Mouse (Mus musculus) layer of hippocampus, adult 8-10 months (tissue): ENCODE results near the gene Parl. TPM values are rescaled to one million over a fixed set of nuclear protein-coding genes. Genes with fewer than 3 reads are reported as not detected.

Experiments used
- DNase-seq, 2 experiments: peaks; one replicate each; pipeline ENCODE4 v3.0.0; 2022; ENCODE audit warnings: low spot score in 2 of 2
- total RNA-seq, 4 experiments: library from RNA; stranded (reverse); gene quantifications; 2 replicates each; pipeline ENCODE4 v1.2.4; 2022

Parl gene
- total RNA-seq: 10 to 100 TPM; 52.2 to 73.7 (median 58.0) TPM

GRCm38 (mm10) chr16:20301770-20302649, at the start of gene Parl:
Parl (minus strand) TSS chr16:20302387.
- peak; percentile 40 to 71 for DNase-seq

GRCm38 (mm10) chr16:20345464-20345863, 43.3 kb upstream of the Parl start:
- DNase-seq: no peak

DNA sequence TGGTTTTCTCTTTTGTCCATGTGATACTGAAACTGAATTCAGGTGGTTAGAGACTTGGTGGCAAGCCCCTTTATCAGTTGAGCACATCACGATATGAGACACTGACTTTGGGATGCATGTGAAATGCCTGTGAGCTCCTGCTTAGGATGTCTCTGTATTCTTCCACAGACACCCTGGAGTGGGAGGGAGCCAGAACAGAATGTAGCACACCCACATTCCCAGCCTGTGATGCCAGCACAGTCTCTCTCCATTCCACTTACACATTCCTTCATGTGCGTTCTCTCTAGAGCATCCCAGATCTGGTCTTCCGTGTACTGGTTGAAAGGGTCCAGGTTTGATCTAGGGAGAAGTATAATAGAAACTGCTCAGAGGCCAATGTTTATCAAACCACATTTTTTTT, 36.4 kb upstream of the Parl start:
- DNase-seq: peak; percentile 59 to 72

- no peak for DNase-seq
These were observed 32.7 kb upstream of the Parl start for GRCm38 (mm10) chr16:20334918-20335317.

- no peak for DNase-seq
These were observed 26.1 kb upstream of the Parl start for GRCm38 (mm10) chr16:20328306-20328705.

DNA sequence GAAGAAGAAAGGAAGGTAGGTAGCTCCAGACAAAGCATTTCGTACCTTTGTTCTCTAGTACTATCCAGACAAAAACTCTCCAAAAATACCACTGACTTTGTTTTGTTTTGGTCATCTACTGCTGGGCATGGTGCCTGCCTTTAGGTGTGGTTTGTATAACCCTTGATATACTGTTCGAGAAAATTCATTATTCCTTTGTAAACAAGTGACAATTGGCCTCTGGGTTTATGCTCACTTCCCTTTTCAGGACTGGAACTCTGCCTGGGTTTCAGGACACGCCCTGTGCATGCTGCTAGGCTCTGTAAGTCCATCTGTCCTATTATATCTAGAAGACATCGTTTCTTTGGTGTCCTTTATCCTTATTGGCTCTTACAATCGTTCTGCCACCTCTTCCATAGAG, 23.1 kb upstream of the Parl start, which contains the start of gene Cyp2ab1:
Gene Cyp2ab1 (minus strand): TSS at position 119 of the 400 bp plus-strand sequence.
- DNase-seq: no peak

GRCm38 (mm10) chr16:20323907-20324306, 21.7 kb upstream of the Parl start:
- no peak for DNase-seq

- DNase-seq: no peak
These were observed 20.1 kb upstream of the Parl start for GRCm38 (mm10) chr16:20322274-20322673.

DNA sequence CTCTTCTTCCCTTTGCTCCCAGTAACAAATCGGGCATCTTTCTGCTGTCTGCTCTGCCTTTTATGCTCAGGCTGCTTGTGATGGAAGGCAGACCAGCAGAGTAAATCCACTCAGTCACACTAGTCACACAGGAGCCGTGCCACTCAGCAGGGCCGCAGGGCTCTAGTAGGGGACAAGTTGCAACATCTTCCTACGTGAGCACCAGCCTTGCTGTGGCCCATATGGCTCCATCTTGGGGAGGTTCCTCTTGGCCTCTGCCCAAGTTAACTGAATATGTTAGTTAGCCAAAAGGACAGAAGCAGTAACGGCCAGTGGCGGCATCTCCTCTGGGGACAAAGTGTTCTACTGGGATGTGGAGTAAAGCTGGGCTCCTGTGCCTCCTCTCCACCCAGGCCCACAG, 14.6 kb upstream of the Parl start:
- no peak for DNase-seq

DNA sequence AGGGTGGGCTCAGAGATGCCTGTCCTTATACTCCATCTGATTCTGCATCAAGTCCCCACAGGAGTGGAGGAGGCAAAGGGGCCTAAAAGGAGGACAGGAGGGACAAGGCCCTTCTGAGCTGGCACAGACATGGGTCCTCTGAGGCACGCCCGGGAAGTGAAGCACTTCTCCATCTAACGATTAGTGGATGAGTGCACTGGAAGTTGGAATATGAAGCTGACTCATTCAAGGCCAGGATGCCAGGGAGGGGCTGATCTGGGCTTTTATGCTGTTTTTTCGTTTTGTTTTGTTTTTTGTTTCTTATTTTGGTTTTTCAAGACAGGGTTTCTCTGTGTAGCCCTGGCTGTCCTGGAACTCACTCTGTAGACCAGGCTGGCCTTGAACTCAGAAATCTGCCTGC, 13.1 kb upstream of the Parl start:
- DNase-seq: no peak

DNA sequence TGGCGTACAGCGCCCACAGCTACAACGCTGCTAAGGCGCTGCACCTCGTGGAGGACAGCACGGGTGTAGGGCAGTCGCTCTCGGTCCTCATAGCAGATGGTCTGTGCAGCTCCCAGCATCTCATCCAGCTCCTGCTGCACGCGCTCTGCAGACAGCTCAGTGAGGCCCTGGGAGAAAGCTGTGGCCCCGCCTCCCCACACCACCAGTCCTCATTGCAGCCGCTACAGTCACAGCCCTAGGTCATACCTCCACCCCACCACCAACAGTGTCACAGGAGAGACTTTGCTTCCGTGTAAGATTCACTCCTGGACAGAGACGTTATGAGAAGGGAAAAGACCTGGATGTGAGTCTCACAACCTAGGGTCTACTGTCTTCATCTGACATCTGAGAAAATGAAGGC, 10.1 kb upstream of the Parl start:
- DNase-seq: no peak

- no peak for DNase-seq
These were observed 2.1 kb downstream of the Parl start for GRCm38 (mm10) chr16:20300076-20300475.

- peak in 1 of 2 experiments; percentile 11 for DNase-seq
These were observed 21.9 kb downstream of the Parl start for GRCm38 (mm10) chr16:20280238-20280637.

DNA sequence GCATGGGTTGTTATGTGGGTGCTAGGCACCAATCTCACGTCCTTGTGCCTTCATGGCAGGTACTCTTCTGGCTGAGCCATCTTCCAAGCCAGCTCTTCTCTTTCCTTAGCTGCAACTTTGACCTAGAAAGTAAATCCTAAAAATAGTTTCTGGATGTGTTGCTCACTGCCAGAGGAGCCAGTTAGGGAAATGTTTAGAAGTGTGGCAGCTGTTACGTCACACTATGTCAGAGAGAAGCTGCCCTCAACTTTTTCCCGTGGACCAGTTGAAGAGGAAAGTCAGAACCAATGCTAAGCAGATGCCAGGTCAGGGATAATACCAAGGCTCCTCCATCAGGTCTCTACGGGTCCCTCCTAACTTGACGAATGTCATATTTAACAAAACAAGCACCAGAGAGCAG, 22.8 kb downstream of the Parl start:
- DNase-seq: no peak

GRCm38 (mm10) chr16:20272994-20273393, 29.2 kb downstream of the Parl start:
- DNase-seq: no peak

- DNase-seq: no peak
These were observed 30.8 kb downstream of the Parl start for GRCm38 (mm10) chr16:20271339-20271738.

- DNase-seq: no peak
These were observed 37.1 kb downstream of the Parl start for GRCm38 (mm10) chr16:20265089-20265488.

- DNase-seq: no peak
These were observed 44.3 kb downstream of the Parl start for GRCm38 (mm10) chr16:20257926-20258325.

GRCm38 (mm10) chr16:20248442-20249174, 53.6 kb downstream of the Parl start:
- DNase-seq: no peak

DNA sequence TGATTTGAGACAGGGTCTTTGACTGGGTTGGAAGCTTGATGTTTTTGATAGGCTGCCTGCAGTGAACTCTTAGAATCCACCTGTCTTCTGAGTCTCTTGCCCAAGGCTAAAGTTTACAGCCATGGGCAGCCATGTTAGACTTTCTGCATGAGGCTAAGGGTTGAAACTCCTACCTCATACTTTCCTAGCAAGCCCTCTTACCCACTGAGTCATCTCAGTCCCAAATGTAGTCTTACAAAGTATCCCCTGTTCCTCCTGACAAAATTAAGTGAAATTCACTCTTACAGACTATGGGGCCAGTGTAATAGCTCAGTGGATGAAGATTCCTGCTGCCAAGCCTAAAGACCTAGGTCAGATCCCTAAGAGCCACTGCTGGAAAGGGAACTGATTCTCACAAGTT, 55.1 kb downstream of the Parl start:
- DNase-seq: no peak

GRCm38 (mm10) chr16:20240468-20241414, 61.4 kb downstream of the Parl start, which contains the start of gene Map6d1:
Map6d1 (minus strand) TSS chr16:20241358.
- peak in 1 of 2 experiments; percentile 51 for DNase-seq
